Mouse (Mus musculus) neural tube, embryonic 15.5 days (tissue): ENCODE results near the gene Nyx. TPM values are rescaled to one million over a fixed set of nuclear protein-coding genes. Genes with fewer than 3 reads are reported as not detected.
"Not testable (repeated sequence)": the region's sequence is repeated elsewhere in the genome, so short reads cannot be mapped to it uniquely, and the experiment has no call there.

ENCODE experiments used
- ATAC-seq: fragments of 200-750 bp; cut with Nextera tagmentation; 2 replicates; pipeline ENCODE4 v1.8.0; 2017; ENCODE audit warnings: mild to moderate bottlenecking, moderate TSS enrichment, moderate library complexity; ENCODE audit not compliant: low FRiP score
- H3K27ac ChIP-seq: fragments of 300-500 bp; sonication (generic); replicated peaks from 2 replicates; pipeline ENCODE4 v1.5.1; 2015; ENCODE audit warnings: mild to moderate bottlenecking, inconsistent platforms
- H3K27me3 ChIP-seq: fragments of 300-500 bp; sonication (generic); replicated peaks from 2 replicates; pipeline ENCODE4 v1.6.1; 2015; ENCODE audit warnings: inconsistent platforms
- H3K36me3 ChIP-seq: fragments of 300-500 bp; sonication (generic); 2 replicates; pipeline ENCODE4 v1.6.1; 2015; ENCODE audit warnings: inconsistent platforms
- H3K4me1 ChIP-seq: fragments of 300-500 bp; sonication (generic); 2 replicates; pipeline ENCODE4 v1.6.1; 2015; ENCODE audit warnings: inconsistent platforms
- H3K4me2 ChIP-seq: fragments of 300-500 bp; sonication (generic); 2 replicates; pipeline ENCODE4 v1.6.1; 2015; ENCODE audit warnings: inconsistent platforms, mild to moderate bottlenecking, moderate library complexity
- H3K4me3 ChIP-seq: fragments of 300-500 bp; sonication (generic); replicated peaks from 2 replicates; pipeline ENCODE4 v1.5.1; 2015; ENCODE audit warnings: mild to moderate bottlenecking, inconsistent platforms
- H3K9ac ChIP-seq: fragments of 300-500 bp; sonication (generic); replicated peaks from 2 replicates; pipeline ENCODE4 v1.6.1; 2015; ENCODE audit warnings: mild to moderate bottlenecking, inconsistent platforms
- H3K9me3 ChIP-seq: fragments of 300-500 bp; sonication (generic); replicated peaks from 2 replicates; pipeline ENCODE4 v1.6.1; 2016; ENCODE audit warnings: inconsistent platforms
- WGBS: fragments of 180-500 bp; shearing (Covaris S2); methylation state at CpG from one replicate; pipeline ENCODE4 v1.1.7; 2015; ENCODE audit warnings: mixed read lengths; 5-methylcytosine and 5-hydroxymethylcytosine counted together
- polyA plus RNA-seq: library from polyadenylated mRNA; unstranded; fragments of >200 nt; fragmentation: Nextera tagmentation; extraction: Ambion mirVana; gene quantifications from 2 replicates; pipeline ENCODE4 v1.2.1, GENCODE M21; 2015

Nyx gene
- polyA plus RNA-seq: 0.24 and 0.27 TPM in 2 replicates

DNA sequence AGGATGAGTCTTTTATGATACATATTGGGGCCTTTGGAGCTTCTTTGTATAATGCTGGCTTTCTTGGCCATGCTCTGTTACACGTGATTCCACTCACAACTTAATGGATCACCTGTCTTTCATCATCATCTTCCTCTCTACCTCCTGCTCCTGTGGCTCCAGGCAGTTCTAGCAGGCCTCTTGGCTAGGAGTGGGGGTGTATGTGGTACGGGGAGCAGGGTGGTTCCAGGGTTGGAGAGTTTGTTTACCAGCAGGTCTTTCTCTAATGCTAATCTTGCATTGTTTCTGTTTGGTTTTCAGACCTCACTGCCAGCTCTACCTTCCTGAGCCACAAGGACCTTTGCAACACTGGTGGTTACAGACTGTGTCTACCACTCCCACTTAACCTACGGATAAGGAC lies at the start of gene Nyx:
TSS of gene Nyx (plus strand) at position 301 of the 400 bp plus-strand sequence.
- Histone ChIP-seq H3K4me1 (peaks cover 5% of the 10 kb centered on the region; the same call in 1 of the 2 replicates), H3K36me3 (no peaks in the 10 kb centered on the region), H3K27me3 (no peaks in the 10 kb centered on the region), H3K4me2 (no peak within 1 kb of the TSS), H3K4me3 (no peak within 1 kb of the TSS), H3K27ac (no peak within 1 kb of the TSS), H3K9me3 (no peaks in the 10 kb centered on the region), H3K9ac (no peak within 1 kb of the TSS)
- 82% methylated on average over 3 of the region's 3 CpGs for WGBS
- ATAC-seq: no peak

- Histone ChIP-seq H3K9me3 (no peaks in the 10 kb centered on the region), H3K4me3 (no peak overlapping the region), H3K27ac (no peak overlapping the region), H3K4me2 (no peak overlapping the region), H3K36me3 (no peaks in the 10 kb centered on the region), H3K4me1 (no peaks in the 10 kb centered on the region), H3K27me3 (no peaks in the 10 kb centered on the region), H3K9ac (no peak overlapping the region)
- 66% methylated on average over 4 of the region's 4 CpGs for WGBS
- no peak for ATAC-seq
Measured at GRCm38 (mm10) chrX:13422047-13422446, 43.9 kb upstream of the Nyx start.

GRCm38 (mm10) chrX:13431421-13431820 lies 34.5 kb upstream of the Nyx start:
- Histone ChIP-seq H3K4me3 (no peak overlapping the region), H3K4me2 (no peak overlapping the region), H3K4me1 (no peaks in the 10 kb centered on the region), H3K27ac (no peak overlapping the region), H3K27me3 (peaks cover 5% of the 10 kb centered on the region; the same call in 1 of the 2 replicates), H3K9me3 (no peaks in the 10 kb centered on the region), H3K36me3 (no peaks in the 10 kb centered on the region), H3K9ac (no peak overlapping the region)
- WGBS: 71% methylated on average over 6 of the region's 6 CpGs
- no peak for ATAC-seq

DNA sequence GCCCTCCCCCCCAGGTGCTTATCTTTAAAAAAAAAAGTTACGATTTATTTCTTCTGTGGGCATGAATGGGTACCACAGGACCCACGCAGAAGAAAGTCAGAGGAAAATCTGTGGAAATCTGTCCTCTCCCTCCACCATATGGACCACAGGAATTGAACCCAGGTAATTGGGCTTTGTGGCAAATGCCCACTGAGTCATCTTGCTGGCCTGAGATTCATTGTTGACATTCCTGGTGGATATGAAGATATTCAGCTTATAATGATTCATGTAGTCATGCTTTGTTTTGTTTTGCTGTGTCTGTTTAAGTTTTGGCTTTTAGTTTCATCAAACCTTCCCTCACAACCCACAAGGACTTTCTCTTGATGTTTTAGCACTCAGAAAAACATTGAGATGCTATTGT lies 29.9 kb upstream of the Nyx start:
- not testable (repeated sequence) for H3K27me3 ChIP-seq, H3K9ac ChIP-seq, H3K4me1 ChIP-seq, H3K4me2 ChIP-seq, H3K9me3 ChIP-seq, H3K36me3 ChIP-seq, ATAC-seq, H3K4me3 ChIP-seq, H3K27ac ChIP-seq
- 100% methylated on average over 2 of the region's 2 CpGs for WGBS

DNA sequence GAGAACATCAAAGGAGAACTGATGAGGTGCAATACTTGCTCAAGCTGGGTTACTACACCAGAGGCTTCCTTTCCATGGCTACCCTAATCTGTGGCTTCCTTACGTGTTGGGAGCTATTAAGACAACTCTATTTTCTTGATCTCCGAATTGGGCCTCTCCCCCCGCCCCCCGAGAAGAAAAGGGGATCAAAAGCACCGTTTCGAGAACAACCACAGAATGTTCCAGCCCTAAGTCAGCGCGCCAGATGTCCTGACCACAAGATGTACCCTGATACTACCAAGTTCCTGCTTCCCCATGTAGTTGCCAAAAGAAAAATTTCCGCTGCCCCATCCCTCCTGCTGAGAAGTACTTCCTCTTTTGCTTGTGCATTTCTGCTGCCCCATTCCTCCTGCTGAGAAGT lies 9.4 kb upstream of the Nyx start:
- H3K4me3 ChIP-seq, H3K9ac ChIP-seq, H3K27ac ChIP-seq, ATAC-seq, H3K36me3 ChIP-seq, H3K27me3 ChIP-seq, H3K9me3 ChIP-seq, H3K4me2 ChIP-seq, H3K4me1 ChIP-seq: not testable (repeated sequence)
- WGBS: 79% methylated on average over 9 of the region's 9 CpGs

DNA sequence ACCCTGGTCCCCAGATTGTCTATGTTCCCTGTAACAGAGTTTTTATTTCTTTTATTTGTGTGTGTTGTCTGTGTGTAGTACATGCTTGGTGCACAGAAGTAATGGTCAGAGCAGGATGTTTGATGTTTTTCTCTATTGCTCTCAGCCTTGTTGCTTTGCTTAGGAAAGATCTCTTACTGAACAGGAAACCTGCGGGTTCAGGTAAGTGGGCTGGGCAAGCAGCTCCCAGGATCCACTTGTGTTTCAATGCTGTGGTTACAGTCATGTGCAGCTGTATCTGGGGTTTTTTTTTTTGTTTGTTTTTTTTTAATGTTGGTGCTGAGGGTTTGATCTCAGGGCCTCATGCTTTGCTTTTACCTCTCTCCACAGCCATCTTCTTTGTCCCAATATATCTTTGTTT lies 7.1 kb upstream of the Nyx start:
- no peaks in the 10 kb centered on the region for H3K9me3 ChIP-seq
- ATAC-seq: no peak
- no peaks in the 10 kb centered on the region for H3K27me3 ChIP-seq
- H3K36me3 ChIP-seq: no peaks in the 10 kb centered on the region
- no peak overlapping the region for H3K9ac ChIP-seq
- H3K4me1 ChIP-seq: peaks cover 5% of the 10 kb centered on the region; the same call in 1 of the 2 replicates
- WGBS: 93% methylated on average over 1 of the region's 1 CpGs
- no peak overlapping the region for H3K4me2 ChIP-seq
- no peak overlapping the region for H3K27ac ChIP-seq
- H3K4me3 ChIP-seq: no peak overlapping the region

DNA sequence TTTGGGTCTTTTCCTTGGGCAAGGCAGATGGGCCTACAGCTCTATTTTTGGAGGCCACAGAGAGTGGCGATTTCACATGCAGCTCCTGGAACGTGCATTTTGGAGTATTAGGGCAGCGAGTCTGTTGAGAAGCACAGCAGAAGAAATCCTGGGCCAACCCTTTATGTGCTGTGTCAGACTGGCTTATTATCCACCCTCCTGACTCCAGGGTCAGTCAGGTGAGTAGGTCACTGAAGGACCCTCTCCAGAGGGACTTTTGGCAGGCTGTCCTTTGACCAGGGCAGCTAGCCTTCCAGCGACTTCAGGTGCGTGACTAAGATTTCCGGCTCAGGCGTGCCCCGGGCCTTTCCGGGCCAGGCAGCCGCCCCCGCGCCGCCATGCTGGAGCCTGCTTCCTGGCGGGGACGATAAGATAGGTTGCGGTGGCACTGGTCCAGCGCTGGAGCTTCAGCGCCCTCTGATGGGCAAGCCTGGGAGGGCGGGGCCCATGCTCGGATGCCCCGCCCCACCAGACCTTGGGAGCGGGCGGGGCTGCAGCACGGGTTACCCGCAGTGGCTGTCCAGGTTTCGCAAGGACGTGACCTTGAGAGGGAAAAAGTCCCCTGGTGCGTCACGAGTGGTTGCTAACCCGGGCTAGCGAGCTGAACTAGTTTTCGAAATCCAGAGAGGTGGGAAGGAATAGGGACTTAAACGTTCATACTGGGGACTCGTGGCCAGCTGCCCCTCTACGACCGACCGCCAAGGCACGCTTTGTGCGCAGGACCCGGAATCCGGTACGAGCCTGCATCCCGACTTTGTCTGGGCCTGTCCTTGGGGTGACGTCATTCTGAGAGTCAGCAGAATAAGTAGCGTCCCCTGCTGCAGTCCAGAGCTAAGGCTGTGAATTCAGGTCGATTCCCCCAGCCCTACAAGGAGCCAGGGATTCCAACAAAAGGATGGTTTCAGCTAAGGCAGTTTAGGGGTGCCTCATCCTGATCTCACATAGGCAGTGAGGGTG lies 4.3 kb upstream of the Nyx start:
- Histone ChIP-seq H3K27me3 (no peaks in the 10 kb centered on the region), H3K9me3 (no peaks in the 10 kb centered on the region), H3K4me3 (peak overlapping the region; percentile 41), H3K4me2 (peak overlapping the region; percentile 57), H3K27ac (peak overlapping the region; percentile 86), H3K4me1 (peaks cover 5% of the 10 kb centered on the region; the same call in 1 of the 2 replicates), H3K9ac (peak overlapping the region; percentile 49), H3K36me3 (no peaks in the 10 kb centered on the region)
- 16% methylated on average over 45 of the region's 46 CpGs for WGBS
- ATAC-seq: peak; percentile 98

GRCm38 (mm10) chrX:13462982-13463517 lies 2.9 kb upstream of the Nyx start:
- no peak overlapping the region for H3K9ac ChIP-seq
- WGBS: 88% methylated on average over 2 of the region's 2 CpGs
- H3K4me3 ChIP-seq: no peak overlapping the region
- no peak overlapping the region for H3K4me2 ChIP-seq
- no peak for ATAC-seq
- H3K27me3 ChIP-seq: no peaks in the 10 kb centered on the region
- H3K27ac ChIP-seq: no peak overlapping the region
- H3K36me3 ChIP-seq: no peaks in the 10 kb centered on the region
- H3K4me1 ChIP-seq: peaks cover 5% of the 10 kb centered on the region; the same call in 1 of the 2 replicates
- H3K9me3 ChIP-seq: no peaks in the 10 kb centered on the region

DNA sequence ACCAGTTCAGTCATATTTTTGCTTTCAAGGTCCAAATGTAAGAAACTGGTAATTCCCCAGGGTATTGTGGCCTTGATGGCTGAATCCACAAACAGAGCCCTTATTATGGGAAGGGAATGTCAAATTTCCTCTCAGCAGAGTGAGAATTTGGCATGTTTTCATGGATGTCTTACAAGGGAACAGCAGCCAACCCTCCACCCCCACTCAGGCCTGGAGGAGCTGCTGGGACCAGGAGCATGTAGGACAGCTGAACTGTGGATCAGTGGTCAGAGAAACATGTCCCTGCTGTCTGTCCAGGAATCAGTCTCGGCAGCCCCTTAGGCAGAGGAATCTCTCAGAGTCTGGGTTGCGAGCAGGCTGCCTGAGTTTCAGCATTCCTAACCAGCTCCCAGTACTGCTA lies 771 bp downstream of the Nyx start:
- Histone ChIP-seq H3K4me1 (no peaks in the 10 kb centered on the region), H3K36me3 (no peaks in the 10 kb centered on the region), H3K9ac (no peak overlapping the region), H3K27me3 (no peaks in the 10 kb centered on the region), H3K4me3 (no peak overlapping the region), H3K9me3 (no peaks in the 10 kb centered on the region), H3K27ac (no peak overlapping the region), H3K4me2 (no peak overlapping the region)
- ATAC-seq: no peak
- 88% methylated on average over 2 of the region's 2 CpGs for WGBS

DNA sequence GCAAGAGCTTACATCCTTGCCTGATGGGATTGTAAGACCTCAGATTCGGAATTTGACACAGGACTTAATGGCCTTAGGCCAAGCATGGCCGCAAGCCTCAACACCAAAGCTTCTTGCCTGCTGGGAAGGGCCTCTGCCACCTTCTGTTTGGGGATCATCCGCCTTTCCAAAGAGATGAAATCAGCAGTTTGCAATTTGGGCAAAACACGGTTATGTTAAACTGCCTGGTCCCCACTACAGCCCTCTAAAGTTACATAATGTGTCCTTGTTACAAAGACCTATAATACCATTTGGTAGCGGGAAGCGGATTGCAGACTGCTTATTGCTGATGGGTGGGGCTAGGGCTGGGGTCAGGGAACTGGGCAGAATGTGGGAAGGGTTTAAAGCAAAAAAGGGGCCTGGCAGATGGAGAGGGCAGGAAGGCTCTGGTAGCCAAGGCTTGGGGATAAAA lies 1.2 kb downstream of the Nyx start:
- no peak overlapping the region for H3K9ac ChIP-seq
- ATAC-seq: no peak
- H3K4me2 ChIP-seq: no peak overlapping the region
- H3K4me1 ChIP-seq: no peaks in the 10 kb centered on the region
- no peak overlapping the region for H3K4me3 ChIP-seq
- no peaks in the 10 kb centered on the region for H3K36me3 ChIP-seq
- no peaks in the 10 kb centered on the region for H3K9me3 ChIP-seq
- no peaks in the 10 kb centered on the region for H3K27me3 ChIP-seq
- no peak overlapping the region for H3K27ac ChIP-seq
- 76% methylated on average over 6 of the region's 6 CpGs for WGBS

GRCm38 (mm10) chrX:13469160-13470116 lies 3.5 kb downstream of the Nyx start:
- whole genome bisulfite sequencing: 66% methylated on average over 9 of the region's 9 CpGs
- Histone ChIP-seq H3K4me1 (no peaks in the 10 kb centered on the region), H3K4me2 (no peak overlapping the region), H3K27me3 (no peaks in the 10 kb centered on the region), H3K36me3 (no peaks in the 10 kb centered on the region), H3K9ac (no peak overlapping the region), H3K9me3 (no peaks in the 10 kb centered on the region), H3K27ac (no peak overlapping the region), H3K4me3 (no peak overlapping the region)
- ATAC-seq: no peak
